Mouse (Mus musculus) cerebellum, postnatal 10 days (tissue): Measurements from ENCODE around the gene Erg.

Experiments used
- DNase-seq, 2 experiments: peaks; one replicate each; pipeline ENCODE4 v3.0.0; 2021; ENCODE audit warnings: mixed read lengths in 2 of 2

Erg gene

GRCm38 (mm10) chr16:95475041-95475440, 111.4 kb downstream of the Erg start:
- no peak for DNase-seq

- DNase-seq, result no peak
These were observed 112.4 kb downstream of the Erg start for GRCm38 (mm10) chr16:95473946-95474345.

- DNase-seq, result no peak
These were observed 113.6 kb downstream of the Erg start for GRCm38 (mm10) chr16:95472771-95473170.

- no peak for DNase-seq
These were observed 116.9 kb downstream of the Erg start for GRCm38 (mm10) chr16:95469262-95470139.

- no peak for DNase-seq
These were observed 118.5 kb downstream of the Erg start for GRCm38 (mm10) chr16:95467893-95468292.

GRCm38 (mm10) chr16:95466548-95466947, 119.8 kb downstream of the Erg start:
- DNase-seq, result peak; percentile 70 to 77

- no peak for DNase-seq
These were observed 121.8 kb downstream of the Erg start for GRCm38 (mm10) chr16:95464609-95465008.

- no peak for DNase-seq
These were observed 122.6 kb downstream of the Erg start for GRCm38 (mm10) chr16:95463796-95464195.

GRCm38 (mm10) chr16:95461941-95462340, 124.5 kb downstream of the Erg start:
- no peak for DNase-seq

- DNase-seq, result no peak
These were observed 126.1 kb downstream of the Erg start for GRCm38 (mm10) chr16:95460336-95460735.

GRCm38 (mm10) chr16:95459325-95459691, 127.1 kb downstream of the Erg start:
- DNase-seq, result no peak

- DNase-seq, result no peak
These were observed 127.6 kb downstream of the Erg start for GRCm38 (mm10) chr16:95458590-95459324.

GRCm38 (mm10) chr16:95457006-95457405, 129.4 kb downstream of the Erg start:
- no peak for DNase-seq

- no peak for DNase-seq
These were observed 130.5 kb downstream of the Erg start for GRCm38 (mm10) chr16:95455896-95456295.

GRCm38 (mm10) chr16:95455461-95455860, 130.9 kb downstream of the Erg start:
- no peak for DNase-seq

GRCm38 (mm10) chr16:95452411-95452810, 134.0 kb downstream of the Erg start:
- DNase-seq, result no peak

GRCm38 (mm10) chr16:95449361-95449725, 137.1 kb downstream of the Erg start:
- DNase-seq, result no peak

GRCm38 (mm10) chr16:95448643-95449360, 137.6 kb downstream of the Erg start:
- no peak for DNase-seq

- no peak for DNase-seq
These were observed 138.5 kb downstream of the Erg start for GRCm38 (mm10) chr16:95447896-95448295.

- no peak for DNase-seq
These were observed 140.0 kb downstream of the Erg start for GRCm38 (mm10) chr16:95446368-95446767.

GRCm38 (mm10) chr16:95442023-95442422, 144.4 kb downstream of the Erg start:
- no peak for DNase-seq

GRCm38 (mm10) chr16:95441179-95441578, 145.2 kb downstream of the Erg start:
- DNase-seq, result no peak

GRCm38 (mm10) chr16:95440334-95440733, 146.1 kb downstream of the Erg start:
- peak; percentile 49 to 57 for DNase-seq
